Mouse (Mus musculus): ENCODE measurements around the gene Fam83g.

DNA sequence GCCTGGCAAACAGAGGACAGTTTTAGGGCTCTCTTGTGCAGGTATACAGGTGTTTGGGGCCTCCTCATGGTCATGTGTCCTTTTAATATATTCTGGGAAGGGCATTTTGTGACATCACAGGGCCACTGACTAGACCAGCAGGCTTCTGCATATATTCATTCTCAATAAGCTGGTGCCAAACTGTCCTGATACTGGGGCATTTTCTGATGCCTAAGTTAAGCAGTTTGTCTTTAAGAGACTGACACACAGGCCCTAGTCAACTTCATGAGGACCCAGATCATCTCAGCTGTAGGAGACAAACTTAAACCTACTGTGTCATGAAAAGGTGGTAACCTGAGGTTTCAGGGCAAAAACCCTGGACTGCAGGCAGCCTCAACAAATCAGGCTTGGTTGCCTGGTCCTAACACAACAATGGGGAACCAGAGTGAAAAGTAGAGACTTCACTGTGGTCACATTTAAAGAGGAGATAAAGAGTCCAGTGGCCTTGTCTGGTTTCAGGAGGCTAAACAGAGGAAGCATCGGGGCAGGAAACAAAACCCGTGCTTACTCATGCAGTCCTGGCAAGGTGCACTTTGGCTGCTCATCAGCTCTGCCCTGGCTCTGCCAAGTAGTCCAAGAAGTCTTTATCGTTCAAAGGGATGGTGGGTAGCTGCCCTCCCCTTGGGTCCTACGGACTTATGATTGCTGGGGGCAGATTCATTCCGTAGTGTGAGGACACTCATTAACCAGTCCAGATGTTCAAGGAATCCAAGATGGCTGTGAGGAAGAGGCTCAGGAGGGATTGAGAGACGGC is 35.7 kb upstream of the Fam83g start:
- TF ChIP-seq MAZ (IDR thresholded peaks at IDR 0.05; ENCODE audit: low read depth, low read length) (no peak), EP300 (IDR thresholded peaks at IDR 0.05; ENCODE audit: low read length) (peak; percentile 57; the same call in 1 of the 2 replicates), POLR2A (IDR thresholded peaks at IDR 0.05; ENCODE audit: low read depth, low read length) (peak; percentile 60; the same call in 1 of the 2 replicates), SIN3A (IDR thresholded peaks at IDR 0.05; ENCODE audit: low read length) (no peak), USF1 (IDR thresholded peaks at IDR 0.05; ENCODE audit: low read depth, low read length) (peak; percentile 61), CTCF (conservative IDR thresholded peaks at IDR 0.05 in 1 of 2, IDR thresholded peaks at IDR 0.05 in 1 of 2; ENCODE audit: low read depth in 2 of 2, low read length in 2 of 2) (no peak), TCF12 (IDR thresholded peaks at IDR 0.05; ENCODE audit: low read depth, low read length) (peak; percentile 59), TBP (conservative IDR thresholded peaks at IDR 0.05; ENCODE audit: low read depth, low read length) (peak; percentile 56), ZC3H11A (IDR thresholded peaks at IDR 0.05; ENCODE audit: low read depth, low read length) (no peak)

All from CH12.LX (cell line).